Mouse (Mus musculus) neutrophil, adult 65 days (primary cell): Measurements from ENCODE around the gene Lmln. TPM values are rescaled to one million over a fixed set of nuclear protein-coding genes. Genes with fewer than 3 reads are reported as not detected.

Experiments
- total RNA-seq: library from RNA; stranded (reverse); gene quantifications from 2 replicates; pipeline ENCODE4 v1.2.4, GENCODE M21; 2023

Gene Lmln
- 1.9 and 4.3 TPM in 2 replicates for total RNA-seq

DNA sequence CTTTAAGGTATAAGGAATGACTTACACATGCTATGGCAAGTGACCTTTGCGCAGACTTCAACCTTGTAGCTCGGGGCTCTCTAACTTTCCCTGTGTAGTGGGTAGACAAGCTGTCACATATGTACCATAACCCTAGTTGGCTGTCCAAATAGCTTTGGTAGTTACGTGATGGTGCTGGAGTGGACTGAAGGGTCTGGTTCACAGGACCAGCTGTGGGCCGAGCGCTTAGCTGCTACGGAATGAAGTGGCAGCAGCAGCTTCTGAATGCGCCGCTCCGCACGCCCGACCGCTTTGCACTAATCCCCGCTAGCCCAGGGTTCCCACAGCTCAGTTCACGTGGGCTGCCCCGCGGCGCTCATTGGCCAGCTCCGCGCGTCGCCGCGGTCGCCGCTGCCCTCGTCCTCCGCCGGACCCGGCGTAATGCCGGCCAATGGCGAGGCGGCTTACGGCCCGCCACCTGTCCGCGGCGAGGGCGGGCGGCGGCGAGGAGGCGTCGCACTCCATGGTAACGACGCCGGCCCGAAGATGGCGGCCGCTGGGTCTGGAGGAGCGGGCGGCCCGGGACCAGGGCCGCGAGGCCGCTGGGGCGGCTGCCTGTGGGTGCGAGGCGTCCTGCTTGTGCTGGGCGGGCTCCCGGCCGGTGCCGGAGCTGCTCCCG is at the start of gene Lmln:
Lmln (plus strand) TSS at position 498 of the 658 bp plus-strand sequence.

DNA sequence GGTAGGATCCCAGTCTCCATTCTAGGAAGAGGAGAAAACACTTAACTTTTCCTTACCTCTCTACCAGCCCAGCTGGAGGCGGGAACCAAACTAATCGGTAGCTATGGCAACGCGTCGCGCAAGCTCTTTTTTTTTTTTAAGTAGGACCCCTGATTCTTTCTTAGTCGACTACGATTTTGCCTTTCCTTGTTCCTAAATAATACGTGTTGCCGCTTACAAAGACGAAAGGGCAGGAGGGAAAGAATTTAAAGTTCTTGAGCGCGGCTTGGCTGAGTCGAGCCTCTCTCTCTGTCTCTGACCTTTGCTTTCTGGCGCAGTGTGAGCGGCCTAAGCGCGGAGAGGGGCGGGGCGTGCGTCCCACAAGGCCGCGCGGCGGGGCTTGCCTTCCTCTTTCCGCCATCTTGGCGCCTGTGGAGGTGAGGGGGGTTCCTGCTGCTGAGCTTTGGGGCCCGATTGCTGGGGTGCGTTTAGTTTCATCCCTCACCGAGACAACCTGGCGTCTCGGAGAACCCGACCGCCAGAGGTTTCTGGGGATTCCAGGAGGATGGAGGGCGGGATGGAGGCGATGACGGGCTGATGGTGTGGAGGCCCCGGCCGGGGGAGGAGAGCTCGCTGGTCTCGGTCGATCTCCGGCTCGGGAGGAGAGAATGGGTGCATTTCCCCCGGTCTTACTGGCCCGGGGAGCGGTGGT is 6.1 kb upstream of the Lmln start, which contains the start of the genes Iqcg and Rpl35a:
Iqcg (minus strand) TSS at position 124 of the 691 bp plus-strand sequence.
Rpl35a (plus strand) TSS at position 359 of the 691 bp plus-strand sequence.

Other genes with a start within 250 kb of the Lmln start
- gene Fyttd1, start 185.0 kb upstream of the Lmln start, total RNA-seq: 20.2 and 21.5 TPM in 2 replicates
- gene Rubcn, start 184.8 kb upstream of the Lmln start, total RNA-seq: 11.5 and 15.4 TPM in 2 replicates
- gene Lrch3, start 148.4 kb upstream of the Lmln start, total RNA-seq: 39.4 and 54.5 TPM in 2 replicates
- not detected in 2 replicates for gene Iqcg, start 6.3 kb upstream of the Lmln start, total RNA-seq
- gene Rpl35a, start 6.1 kb upstream of the Lmln start, total RNA-seq: 246 and 303 TPM in 2 replicates
- gene Osbpl11, start 122.5 kb downstream of the Lmln start, total RNA-seq: 37.9 and 52.9 TPM in 2 replicates
- gene Snx4, start 188.9 kb downstream of the Lmln start, total RNA-seq: 41.7 and 53.4 TPM in 2 replicates